Mouse (Mus musculus) forebrain, postnatal 0 days (tissue): ENCODE measurements around the gene Fam228b. TPM values are rescaled to one million over a fixed set of nuclear protein-coding genes. Genes with fewer than 3 reads are reported as not detected.

Experiments used
- ATAC-seq: fragments of 200-750 bp; cut with Nextera tagmentation; 2 replicates; pipeline ENCODE4 v1.8.0; 2017; ENCODE audit warnings: mild to moderate bottlenecking, moderate library complexity
- DNase-seq: peaks from one replicate; pipeline ENCODE4 v3.0.0-alpha.2; 2015
- H3K27ac ChIP-seq: fragments of 300-500 bp; sonication (generic); 2 replicates; pipeline ENCODE4 v1.5.1; 2014; ENCODE audit warnings: low read depth, mild to moderate bottlenecking, antibody characterized with exemption, low read length, moderate library complexity, mixed read lengths
- H3K27me3 ChIP-seq: fragments of 300-500 bp; sonication (generic); 2 replicates; pipeline ENCODE4 v1.6.1; 2014; ENCODE audit warnings: mild to moderate bottlenecking, low read length, mixed read lengths; ENCODE audit not compliant: insufficient read depth
- H3K36me3 ChIP-seq: fragments of 300-500 bp; sonication (generic); 2 replicates; pipeline ENCODE4 v1.6.1; 2014; ENCODE audit warnings: mild to moderate bottlenecking, moderate library complexity; ENCODE audit not compliant: insufficient read depth
- H3K4me1 ChIP-seq: fragments of 300-500 bp; sonication (generic); 2 replicates; pipeline ENCODE4 v1.6.1; 2014; ENCODE audit warnings: antibody characterized with exemption; ENCODE audit not compliant: insufficient read depth
- H3K4me2 ChIP-seq: fragments of 300-500 bp; sonication (generic); 2 replicates; pipeline ENCODE4 v1.6.1; 2014; ENCODE audit warnings: low read depth, mild to moderate bottlenecking, moderate library complexity
- H3K4me3 ChIP-seq: fragments of 300-500 bp; sonication (generic); 2 replicates; pipeline ENCODE4 v1.5.1; 2014; ENCODE audit warnings: low read depth, low read length, mixed read lengths
- H3K9ac ChIP-seq: fragments of 300-500 bp; sonication (generic); 2 replicates; pipeline ENCODE4 v1.6.1; 2014; ENCODE audit warnings: mild to moderate bottlenecking
- H3K9me3 ChIP-seq: fragments of 300-500 bp; sonication (generic); 2 replicates; pipeline ENCODE4 v1.6.1; 2016; ENCODE audit warnings: low read length
- CTCF ChIP-seq: sonication (generic); IDR thresholded peaks from 2 replicates; pipeline ENCODE4 v1.5.1; 2016; ENCODE audit warnings: antibody characterized with exemption, control low read depth, low read depth
- WGBS: fragments of 180-500 bp; shearing (Covaris S2); extraction: QIAGEN DNeasy Blood & Tissue Kit; methylation state at CpG from one replicate; pipeline ENCODE4 v1.1.7; 2014; 5-methylcytosine and 5-hydroxymethylcytosine counted together
- polyA plus RNA-seq: library from polyadenylated mRNA; unstranded; fragments of >200 nt; fragmentation: Nextera tagmentation; extraction: Ambion mirVana; gene quantifications from 2 replicates; pipeline ENCODE4 v1.2.1, GENCODE M21; 2015
- total RNA-seq: library from RNA; depleted of rRNA; stranded (reverse); fragments of >200 nt; gene quantifications from 2 replicates; pipeline ENCODE4 v1.2.3, GENCODE M21; 2014

Gene Fam228b
- total and polyA plus RNA-seq, 2 experiments from 2014 or later, result 5.8 to 7.8 TPM

DNA sequence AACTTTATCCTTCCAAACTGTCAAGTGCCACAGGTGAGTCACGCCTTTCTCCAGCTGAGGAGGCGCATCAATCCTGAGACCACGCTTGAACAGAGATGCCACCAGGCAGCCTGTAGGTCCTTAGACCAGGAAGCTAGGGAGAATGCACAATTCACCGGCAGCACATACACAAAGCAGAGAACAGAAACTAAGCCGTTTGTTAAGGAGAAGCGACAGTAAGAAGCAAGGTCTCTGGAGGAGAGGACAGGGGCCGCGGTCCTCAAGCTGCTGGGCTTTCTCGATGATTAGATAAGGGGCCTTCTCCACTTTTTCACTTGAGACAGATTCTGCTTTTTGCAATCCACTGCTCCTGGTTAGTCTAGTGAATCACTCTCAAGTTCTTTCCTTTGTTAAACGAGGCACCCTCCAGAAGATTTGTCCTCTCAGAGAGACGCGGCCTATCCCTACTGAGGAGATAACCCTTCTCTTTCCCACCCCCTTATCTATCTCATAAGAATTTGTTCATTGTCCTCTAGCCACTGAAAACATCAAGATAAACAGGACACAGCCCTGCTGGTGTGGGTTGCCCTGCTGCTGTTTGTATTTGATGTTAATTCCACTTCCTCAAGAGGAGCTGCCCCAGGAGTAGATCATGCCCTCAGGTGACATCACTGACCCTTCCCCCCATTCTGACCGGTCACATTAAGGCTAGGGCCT, 49.9 kb downstream of the Fam228b start:
- Histone ChIP-seq H3K9me3 (no peaks in the 10 kb centered on the region), H3K27me3 (no peaks in the 10 kb centered on the region), H3K27ac (no peak overlapping the region), H3K36me3 (no peaks in the 10 kb centered on the region), H3K4me2 (no peak overlapping the region), H3K4me1 (no peaks in the 10 kb centered on the region), H3K4me3 (no peak overlapping the region), H3K9ac (no peak overlapping the region)
- no peak for ATAC-seq
- TF ChIP-seq CTCF, result no peak
- 87% methylated on average over 13 of the region's 13 CpGs for WGBS
- no peak for DNase-seq

DNA sequence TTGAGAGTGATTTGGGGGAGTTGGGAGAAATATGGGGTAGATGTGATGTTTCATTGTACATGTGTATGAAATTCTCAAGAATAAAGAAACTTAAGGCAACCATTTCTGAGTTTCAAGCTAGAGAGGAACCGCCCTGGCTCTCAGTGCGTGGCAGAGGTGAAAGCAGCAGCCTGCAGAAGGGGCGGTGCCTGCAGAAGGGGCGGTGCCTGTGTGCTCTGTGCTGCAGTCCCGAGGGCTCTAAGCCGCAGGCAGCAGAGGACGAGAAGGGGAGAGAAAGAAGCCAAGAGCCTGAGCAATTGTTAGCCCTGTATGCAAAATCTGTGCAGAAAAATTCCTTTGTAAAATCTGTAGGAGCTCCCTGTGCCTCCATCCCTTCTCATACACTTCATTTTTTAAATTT, 51.6 kb downstream of the Fam228b start:
- no peak overlapping the region for H3K9ac ChIP-seq
- no peaks in the 10 kb centered on the region for H3K9me3 ChIP-seq
- DNase-seq, result no peak
- H3K27ac ChIP-seq, result no peak overlapping the region
- H3K4me3 ChIP-seq, result no peak overlapping the region
- no peaks in the 10 kb centered on the region for H3K27me3 ChIP-seq
- ATAC-seq, result peak; percentile 45; the same call in 1 of the 2 replicates
- no peak for TF ChIP-seq CTCF
- H3K4me1 ChIP-seq, result no peaks in the 10 kb centered on the region
- WGBS, result 8% methylated on average over 7 of the region's 7 CpGs
- peaks cover 10% of the 10 kb centered on the region for H3K36me3 ChIP-seq
- no peak overlapping the region for H3K4me2 ChIP-seq

DNA sequence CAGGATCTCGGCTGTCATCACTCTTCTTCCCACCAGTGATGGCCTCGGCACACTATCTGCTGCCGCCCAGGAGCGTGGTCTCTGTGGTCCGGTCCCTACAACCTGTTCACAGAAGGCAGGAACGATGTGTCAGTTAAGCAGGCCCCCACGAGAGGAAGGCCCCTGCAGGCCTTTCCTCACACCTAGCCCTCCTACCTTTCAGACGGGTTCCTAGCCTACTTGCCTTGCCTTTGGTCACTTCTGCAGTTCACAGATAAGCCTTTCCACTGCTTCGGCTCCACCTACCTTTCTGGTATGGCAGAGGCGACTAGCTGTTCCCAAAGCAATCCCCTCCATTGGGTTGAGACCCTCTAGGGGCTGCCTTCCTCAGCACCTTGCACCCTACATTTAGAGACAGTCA, 53.5 kb downstream of the Fam228b start:
- Histone ChIP-seq H3K4me3 (no peak overlapping the region), H3K4me2 (no peak overlapping the region), H3K27me3 (no peaks in the 10 kb centered on the region), H3K9me3 (no peaks in the 10 kb centered on the region), H3K27ac (no peak overlapping the region), H3K9ac (no peak overlapping the region), H3K4me1 (no peaks in the 10 kb centered on the region), H3K36me3 (peaks cover 21% of the 10 kb centered on the region)
- no peak for DNase-seq
- WGBS, result 89% methylated on average over 10 of the region's 10 CpGs
- no peak for ATAC-seq
- TF ChIP-seq CTCF, result no peak

GRCm38 (mm10) chr12:4713361-4713760, 55.7 kb downstream of the Fam228b start:
- Histone ChIP-seq H3K9me3 (no peaks in the 10 kb centered on the region), H3K27me3 (no peaks in the 10 kb centered on the region), H3K36me3 (peaks cover 40% of the 10 kb centered on the region), H3K4me2 (no peak overlapping the region), H3K4me1 (no peaks in the 10 kb centered on the region), H3K27ac (no peak overlapping the region), H3K4me3 (no peak overlapping the region), H3K9ac (no peak overlapping the region)
- ATAC-seq (no peak), DNase-seq (no peak)
- WGBS, result 87% methylated on average over 4 of the region's 4 CpGs
- no peak for TF ChIP-seq CTCF

DNA sequence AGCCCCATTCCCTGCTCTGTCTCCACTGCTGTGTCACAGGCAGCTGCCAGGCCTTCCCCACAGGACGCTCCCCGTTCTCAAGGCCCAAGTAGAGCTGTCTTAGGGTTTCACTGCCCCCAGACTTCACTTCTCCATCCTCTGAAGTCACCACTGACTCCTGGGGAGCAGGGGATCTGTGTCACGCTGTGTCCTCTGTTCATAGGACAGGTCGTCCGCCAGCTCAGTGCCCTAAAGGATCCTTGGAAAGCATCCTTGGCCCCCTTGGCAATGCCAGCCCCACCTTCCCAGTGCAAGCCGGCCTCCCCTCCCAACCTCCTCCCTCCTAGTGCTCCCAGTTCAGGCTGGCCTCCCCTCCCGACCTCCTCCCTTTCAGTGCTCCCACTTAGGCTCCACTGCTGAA, 59.1 kb downstream of the Fam228b start:
- H3K4me1 ChIP-seq, result no peaks in the 10 kb centered on the region
- no peak for TF ChIP-seq CTCF
- DNase-seq, result no peak
- peaks cover 66% of the 10 kb centered on the region for H3K36me3 ChIP-seq
- no peak overlapping the region for H3K4me2 ChIP-seq
- no peaks in the 10 kb centered on the region for H3K9me3 ChIP-seq
- H3K27ac ChIP-seq, result no peak overlapping the region
- H3K4me3 ChIP-seq, result no peak overlapping the region
- H3K27me3 ChIP-seq, result no peaks in the 10 kb centered on the region
- no peak for ATAC-seq
- H3K9ac ChIP-seq, result no peak overlapping the region
- 92% methylated on average over 7 of the region's 7 CpGs for WGBS

DNA sequence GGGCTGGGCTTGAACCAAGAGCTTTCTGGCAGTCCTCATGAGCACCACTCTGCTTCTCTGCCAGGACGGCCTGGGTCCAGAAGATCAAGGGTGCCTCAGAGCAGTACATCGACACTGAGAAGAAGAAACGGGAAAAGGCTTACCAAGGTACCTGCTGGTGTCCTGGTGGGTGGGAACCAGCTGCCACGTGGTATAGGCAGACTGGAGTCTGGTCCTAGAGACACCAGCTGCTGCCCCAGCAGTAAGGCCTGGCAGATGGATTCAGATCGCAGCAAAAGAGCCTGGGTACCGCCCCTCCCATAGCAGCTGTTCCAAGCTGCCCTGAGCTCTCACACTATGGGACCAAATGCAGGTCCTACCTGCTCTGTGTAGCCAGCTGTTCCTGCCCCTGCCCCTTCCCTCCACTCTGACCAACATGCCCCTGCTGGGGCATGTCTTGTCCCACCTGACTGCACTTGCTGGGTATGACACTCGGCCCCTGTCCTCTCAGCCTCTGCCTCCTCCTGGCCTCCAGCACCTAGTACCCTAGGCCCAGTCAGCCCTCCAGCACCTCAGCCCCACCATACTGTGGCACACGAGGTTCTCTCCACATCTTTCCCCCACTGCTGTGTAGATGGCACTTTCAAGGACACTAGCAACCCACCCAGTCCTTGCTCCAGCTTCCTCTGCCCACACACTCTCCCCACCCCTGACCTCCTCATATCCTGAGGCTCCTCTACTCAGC, 60.0 kb downstream of the Fam228b start:
- Histone ChIP-seq H3K36me3 (peaks cover 66% of the 10 kb centered on the region), H3K27ac (no peak overlapping the region), H3K27me3 (no peaks in the 10 kb centered on the region), H3K4me3 (no peak overlapping the region), H3K4me1 (no peaks in the 10 kb centered on the region), H3K4me2 (no peak overlapping the region), H3K9ac (no peak overlapping the region), H3K9me3 (no peaks in the 10 kb centered on the region)
- 72% methylated on average over 8 of the region's 8 CpGs for WGBS
- no peak for DNase-seq
- no peak for TF ChIP-seq CTCF
- ATAC-seq, result no peak

GRCm38 (mm10) chr12:4708296-4708695, 60.8 kb downstream of the Fam228b start:
- Histone ChIP-seq H3K36me3 (peaks cover 65% of the 10 kb centered on the region), H3K9me3 (no peaks in the 10 kb centered on the region), H3K4me3 (no peak overlapping the region), H3K4me2 (no peak overlapping the region), H3K9ac (no peak overlapping the region), H3K27me3 (no peaks in the 10 kb centered on the region), H3K4me1 (no peaks in the 10 kb centered on the region), H3K27ac (no peak overlapping the region)
- no peak for ATAC-seq
- 82% methylated on average over 4 of the region's 4 CpGs for WGBS
- no peak for DNase-seq
- no peak for TF ChIP-seq CTCF
